Mouse (Mus musculus) spleen, adult 18-20 months (tissue): ENCODE measurements around the gene Zfp989.
"Not testable (repeated sequence)": the region's sequence is repeated elsewhere in the genome, so short reads cannot be mapped to it uniquely, and the experiment has no call there.

ENCODE experiments used
- DNase-seq, 2 experiments: peaks; one replicate each; pipeline ENCODE4 v3.0.0; 2022; ENCODE audit warnings: mixed read lengths in 2 of 2

Gene Zfp989

GRCm38 (mm10) chr4:146971757-146972156 lies at the start of gene Zfp989:
Zfp989 (plus strand) TSS chr4:146971976.
- not testable (repeated sequence) for DNase-seq

GRCm38 (mm10) chr4:146932311-146933082 lies 39.3 kb upstream of the Zfp989 start:
- DNase-seq, result no peak

DNA sequence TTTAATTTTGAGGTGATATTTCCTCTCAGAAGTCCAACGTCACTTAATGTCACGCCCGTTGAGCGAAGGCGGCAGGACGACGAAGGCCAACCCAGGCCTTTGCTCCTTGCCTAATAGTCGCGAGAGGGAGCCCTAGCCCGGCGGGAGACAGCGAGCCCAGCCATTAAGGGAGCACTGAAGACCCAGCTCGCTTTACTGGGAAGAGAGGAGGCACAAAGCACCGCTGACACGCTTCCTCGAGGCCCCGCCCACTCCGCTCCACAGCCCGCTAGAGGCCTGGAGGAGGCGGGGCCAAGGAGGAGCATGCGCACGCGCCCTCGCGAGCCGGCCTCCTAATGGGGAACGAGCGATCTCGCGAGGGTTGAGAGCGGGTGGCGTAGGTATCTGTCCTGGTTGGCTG lies 30.1 kb upstream of the Zfp989 start:
- not testable (repeated sequence) for DNase-seq

DNA sequence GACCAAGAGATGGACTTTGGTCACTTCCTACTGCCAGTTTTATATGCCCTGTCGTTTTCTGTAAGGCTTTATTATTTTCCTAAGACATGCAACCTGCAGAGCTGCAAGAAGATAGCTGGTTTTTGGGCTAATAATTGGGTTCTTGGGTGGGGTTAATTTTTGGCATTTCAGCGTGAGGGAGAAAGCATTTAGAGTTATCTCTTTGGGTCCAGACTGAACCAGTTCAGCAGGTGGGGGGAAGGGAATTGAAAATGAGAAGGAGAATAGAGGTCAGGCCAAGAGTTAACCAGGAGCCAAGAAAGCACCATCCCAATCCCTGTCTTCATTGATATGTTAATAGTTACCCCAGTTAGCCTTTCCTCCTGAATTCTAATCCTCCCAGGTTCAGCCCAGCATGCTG lies 4.8 kb downstream of the Zfp989 start:
- DNase-seq, result not testable (repeated sequence)

DNA sequence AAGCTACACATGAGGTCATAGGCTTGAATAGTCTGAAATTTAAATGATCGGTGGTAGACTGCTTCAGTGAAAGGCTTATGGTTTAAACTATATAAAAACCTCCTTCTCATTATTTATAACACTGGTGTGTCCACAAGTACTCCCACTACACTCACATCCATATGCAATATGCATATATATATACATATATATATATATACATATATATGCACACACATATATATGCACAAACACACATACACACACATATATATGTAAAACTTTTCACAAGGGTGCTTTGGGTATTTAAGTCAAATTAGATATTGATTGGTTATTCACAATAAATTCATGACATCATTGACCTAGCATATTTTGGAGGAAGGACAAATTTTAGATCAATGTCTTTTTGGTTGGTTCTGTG lies 46.6 kb downstream of the Zfp989 start:
- not testable (repeated sequence) for DNase-seq

GRCm38 (mm10) chr4:147021550-147021949 lies 49.8 kb downstream of the Zfp989 start, which contains the start of gene Rex2:
Rex2 (plus strand) TSS chr4:147021850.
- DNase-seq, result not testable (repeated sequence)

- not testable (repeated sequence) for DNase-seq
Observed at GRCm38 (mm10) chr4:147026374-147026773, 54.6 kb downstream of the Zfp989 start.

DNA sequence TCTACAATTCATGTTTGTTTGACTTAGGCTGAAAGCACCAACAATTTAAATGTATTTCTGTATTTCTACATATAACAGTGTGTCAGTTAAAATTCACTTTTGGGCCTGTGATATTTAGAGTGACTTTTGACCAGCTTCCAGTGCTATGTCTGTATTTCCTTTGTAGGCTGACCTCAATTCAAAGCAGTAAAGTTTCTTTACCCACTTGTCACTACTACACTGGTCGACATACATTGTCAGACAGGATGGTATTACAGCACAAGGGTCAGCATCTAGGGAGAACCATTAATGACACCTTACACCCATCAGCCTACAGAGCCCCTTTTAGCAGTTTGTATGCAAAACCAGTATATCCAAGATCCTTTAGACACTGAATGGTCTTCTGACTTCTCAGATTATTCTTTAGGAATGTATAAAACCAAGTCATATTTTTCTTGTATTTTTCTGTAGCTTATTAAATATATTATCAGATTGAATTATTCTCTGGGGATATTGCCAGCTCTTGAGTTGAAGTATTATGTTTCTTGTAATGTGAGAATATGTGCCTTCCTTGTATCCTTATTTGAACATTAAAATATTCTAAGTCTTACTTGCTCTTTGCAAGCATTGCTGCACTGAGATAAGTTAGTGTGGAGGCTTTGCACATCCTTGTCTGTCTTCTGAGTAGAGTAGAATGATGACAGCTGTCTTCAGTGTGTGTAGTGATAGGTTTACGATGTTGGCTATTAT lies 59.7 kb downstream of the Zfp989 start:
- not testable (repeated sequence) for DNase-seq
